Mouse (Mus musculus) ovary, postnatal 10 days (tissue): ENCODE data around the gene Map2k2.
"Not testable (repeated sequence)": the region's sequence is repeated elsewhere in the genome, so short reads cannot be mapped to it uniquely, and the experiment has no call there.

Experiments used
- DNase-seq: peaks from one replicate; pipeline ENCODE4 v3.0.0; 2022; ENCODE audit warnings: low spot score

The Map2k2 gene

DNA sequence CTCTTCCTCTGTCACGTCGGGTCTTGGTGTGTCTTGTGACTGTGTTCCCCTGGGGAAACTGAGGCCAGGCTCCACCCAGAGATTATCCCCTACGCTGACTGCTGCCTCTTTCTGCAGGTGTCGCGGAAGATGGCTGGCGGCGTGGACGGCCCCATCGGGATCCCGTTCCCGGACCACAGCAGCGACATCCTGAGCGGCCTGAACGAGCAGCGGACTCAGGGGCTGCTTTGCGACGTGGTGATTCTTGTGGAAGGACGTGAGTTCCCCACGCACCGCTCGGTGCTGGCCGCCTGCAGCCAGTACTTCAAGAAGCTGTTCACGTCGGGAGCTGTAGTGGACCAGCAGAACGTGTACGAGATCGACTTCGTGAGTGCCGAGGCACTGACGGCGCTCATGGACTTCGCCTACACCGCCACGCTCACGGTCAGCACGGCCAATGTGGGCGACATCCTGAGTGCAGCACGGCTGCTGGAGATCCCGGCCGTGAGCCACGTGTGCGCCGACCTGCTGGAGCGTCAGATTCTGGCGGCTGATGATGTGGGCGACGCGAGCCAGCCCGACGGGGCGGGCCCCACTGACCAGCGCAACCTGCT lies 38.2 kb downstream of the Map2k2 start:
- no peak for DNase-seq

DNA sequence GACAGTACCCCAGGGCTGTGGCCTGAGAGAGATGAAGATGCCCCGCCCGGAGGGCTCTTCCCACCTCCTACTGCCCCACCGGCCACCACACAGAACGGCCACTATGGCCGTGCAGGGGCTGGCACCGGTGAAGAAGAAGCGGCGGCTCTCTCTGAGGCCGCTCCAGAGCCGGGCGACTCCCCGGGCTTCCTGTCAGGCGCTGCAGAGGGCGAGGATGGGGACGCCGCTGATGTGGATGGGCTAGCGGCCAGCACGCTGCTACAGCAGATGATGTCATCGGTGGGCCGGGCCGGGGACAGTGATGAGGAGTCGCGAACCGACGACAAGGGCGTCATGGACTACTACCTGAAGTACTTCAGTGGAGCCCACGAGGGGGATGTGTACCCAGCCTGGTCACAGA lies 39.0 kb downstream of the Map2k2 start:
- DNase-seq, result no peak

GRCm38 (mm10) chr10:81145307-81145706 lies 39.6 kb downstream of the Map2k2 start:
- no peak for DNase-seq

DNA sequence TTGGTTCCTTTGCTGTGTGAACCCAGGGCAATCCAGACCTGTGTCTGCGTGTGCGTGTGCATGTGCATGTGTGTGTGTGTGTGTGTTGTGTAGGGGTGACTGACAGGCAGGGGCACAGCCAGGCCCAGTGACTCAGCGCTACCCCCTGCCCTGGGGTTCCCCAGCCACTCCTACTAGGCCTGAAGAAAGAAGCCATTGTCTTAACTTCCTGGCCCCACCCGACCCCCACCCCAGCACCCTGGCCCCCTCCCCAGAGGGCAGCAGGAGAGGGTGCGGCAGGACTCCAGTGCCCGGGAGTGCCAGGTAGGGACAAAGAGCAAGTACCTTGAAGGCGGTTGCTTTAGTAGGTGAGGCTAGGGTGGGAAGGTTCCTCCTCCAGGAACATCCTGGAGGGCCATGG lies 40.1 kb downstream of the Map2k2 start:
- DNase-seq, result no peak

- no peak for DNase-seq
Measured at GRCm38 (mm10) chr10:81146296-81146695, 40.6 kb downstream of the Map2k2 start.

- no peak for DNase-seq
Measured at GRCm38 (mm10) chr10:81151261-81151660, 45.5 kb downstream of the Map2k2 start.

DNA sequence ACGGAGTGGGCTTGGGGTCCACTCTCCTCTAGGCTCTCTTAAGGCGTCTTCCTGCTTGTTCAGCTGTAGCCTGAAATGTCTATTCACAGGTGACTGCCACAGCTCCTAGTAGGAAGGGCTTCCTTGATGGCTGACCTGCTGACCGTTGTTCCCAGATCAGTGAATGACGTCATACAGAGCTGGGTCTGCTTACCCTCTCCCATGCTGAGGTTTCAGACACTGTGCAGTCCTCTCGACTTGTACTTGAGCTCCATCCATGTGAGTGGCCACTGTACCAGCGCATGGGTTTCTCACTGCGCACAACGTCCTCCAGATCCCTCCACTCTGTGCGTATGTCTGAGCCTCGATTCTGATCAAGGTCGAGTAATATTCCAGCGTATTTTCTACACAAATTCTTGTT lies 46.9 kb downstream of the Map2k2 start:
- DNase-seq, result no peak

DNA sequence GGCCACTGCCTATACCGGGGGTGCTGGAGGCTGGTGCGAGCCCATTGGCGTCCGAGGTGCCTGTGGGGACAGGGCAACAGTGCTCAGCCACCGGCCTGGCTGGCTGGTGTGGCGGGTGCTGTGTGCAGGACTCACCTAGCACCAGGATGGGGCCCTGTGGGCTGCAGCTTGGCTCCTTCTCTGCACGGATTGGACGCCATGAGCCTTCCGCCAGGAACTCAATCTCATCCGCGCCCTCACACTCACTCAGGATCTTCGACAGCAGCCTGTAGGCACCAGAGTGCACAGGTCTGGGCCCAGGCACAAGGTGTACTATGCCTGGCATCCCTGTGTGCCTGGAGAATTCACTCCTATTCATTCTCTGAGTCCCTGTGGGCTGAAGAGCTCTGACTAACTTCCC lies 48.6 kb downstream of the Map2k2 start:
- DNase-seq, result no peak

DNA sequence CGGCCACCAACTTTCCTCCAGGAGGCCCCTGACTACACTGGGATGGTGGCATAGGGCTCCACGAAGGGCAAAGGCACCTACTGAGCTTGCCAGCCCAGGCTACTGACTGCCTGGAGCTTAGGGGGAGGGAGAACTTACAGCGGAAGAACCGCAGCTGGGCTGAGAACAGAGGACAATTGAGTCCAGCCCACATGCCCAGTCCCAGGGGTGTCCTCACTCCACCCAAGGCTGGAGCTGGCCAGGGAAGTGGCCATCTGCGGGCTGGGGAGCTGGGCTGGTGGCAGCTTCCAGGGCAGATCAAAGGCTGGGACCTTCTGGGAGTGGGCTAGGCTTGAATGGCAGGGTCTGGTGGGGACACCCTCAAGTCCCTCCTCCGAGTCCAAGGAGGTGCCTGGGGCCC lies 49.0 kb downstream of the Map2k2 start:
- DNase-seq, result no peak

GRCm38 (mm10) chr10:81161602-81162317 lies 56.0 kb downstream of the Map2k2 start:
- no peak for DNase-seq

DNA sequence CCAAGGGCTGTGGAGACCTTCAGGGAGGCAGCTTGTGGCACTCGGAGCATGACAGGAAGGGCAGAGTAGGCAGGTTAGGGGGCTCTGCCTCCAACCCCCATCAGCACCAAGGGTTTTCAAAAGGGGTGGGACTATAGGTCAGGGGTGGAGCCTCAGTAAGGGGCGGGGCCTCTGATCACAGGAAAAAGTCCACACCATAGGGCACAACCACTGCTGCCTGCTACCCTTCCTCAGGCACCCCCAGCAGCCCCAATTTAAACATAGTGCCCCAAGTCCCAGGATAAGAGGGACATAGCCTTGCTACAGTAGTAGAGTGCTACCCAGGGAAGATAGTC lies 56.6 kb downstream of the Map2k2 start:
- DNase-seq, result no peak

DNA sequence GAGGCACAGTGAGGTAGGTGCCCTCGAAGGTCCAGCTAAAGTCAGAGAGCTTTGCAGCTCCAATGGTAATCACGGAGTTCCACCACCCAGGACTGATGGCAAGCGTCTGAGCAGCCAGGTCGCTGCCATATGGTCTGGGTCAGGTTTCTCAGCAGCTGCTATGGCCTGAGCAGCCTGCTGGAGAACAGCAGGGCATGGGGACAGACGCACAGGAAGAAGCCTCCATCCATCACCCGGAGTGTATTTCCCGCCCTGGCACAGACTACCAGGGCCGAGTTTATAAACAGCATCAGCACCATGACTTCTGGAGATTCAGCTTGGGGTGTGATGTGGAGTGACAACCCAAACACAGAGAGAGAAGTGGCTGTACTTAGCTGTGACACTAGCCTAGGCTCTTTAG lies 59.4 kb downstream of the Map2k2 start:
- no peak for DNase-seq

DNA sequence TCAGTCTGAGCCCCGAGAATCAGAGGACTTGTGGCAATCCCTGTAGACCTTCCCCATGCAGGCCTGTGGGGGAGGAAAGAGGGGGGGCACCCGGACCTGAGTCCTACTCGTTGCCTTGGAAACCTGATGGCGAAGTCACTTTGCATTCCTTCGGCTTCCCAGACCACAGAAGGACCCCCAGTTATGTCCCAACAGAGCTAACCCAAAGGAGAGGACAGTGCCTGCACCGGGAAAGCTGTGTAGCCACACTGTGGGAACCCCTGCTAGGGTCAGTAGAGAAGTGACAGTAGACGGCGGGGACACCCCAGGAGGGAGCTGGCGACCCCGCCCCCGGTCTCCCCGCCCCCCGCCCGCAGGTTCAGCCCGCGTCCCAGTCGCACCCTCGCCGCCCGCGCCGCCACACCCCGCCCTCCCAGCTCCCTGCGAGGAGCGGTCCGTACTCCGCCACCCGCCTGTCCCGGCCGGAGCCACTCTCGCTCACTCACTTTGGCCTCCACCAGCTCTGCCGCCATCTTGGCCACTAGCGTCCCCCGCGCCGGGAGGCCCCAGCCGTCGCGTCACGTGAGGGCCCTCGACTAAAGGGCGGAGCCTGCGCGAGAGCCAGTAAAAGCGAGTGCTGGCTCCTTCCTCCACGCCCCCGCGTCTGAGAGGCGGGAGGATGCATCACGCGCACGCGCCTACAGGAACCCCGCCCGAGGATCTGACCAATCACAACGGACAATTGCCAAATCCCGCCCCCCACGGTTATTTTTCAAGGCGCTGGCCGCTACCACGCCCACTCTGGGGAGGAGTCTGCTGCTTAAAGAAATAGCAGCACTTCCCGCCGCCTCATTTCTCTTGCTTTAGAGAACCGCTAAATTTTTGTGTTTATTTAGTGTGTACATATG lies 61.7 kb downstream of the Map2k2 start, which contains the start of gene Pias4:
Pias4 (minus strand) TSS at position 724 of the 887 bp plus-strand sequence.
- peak; percentile 97 for DNase-seq

DNA sequence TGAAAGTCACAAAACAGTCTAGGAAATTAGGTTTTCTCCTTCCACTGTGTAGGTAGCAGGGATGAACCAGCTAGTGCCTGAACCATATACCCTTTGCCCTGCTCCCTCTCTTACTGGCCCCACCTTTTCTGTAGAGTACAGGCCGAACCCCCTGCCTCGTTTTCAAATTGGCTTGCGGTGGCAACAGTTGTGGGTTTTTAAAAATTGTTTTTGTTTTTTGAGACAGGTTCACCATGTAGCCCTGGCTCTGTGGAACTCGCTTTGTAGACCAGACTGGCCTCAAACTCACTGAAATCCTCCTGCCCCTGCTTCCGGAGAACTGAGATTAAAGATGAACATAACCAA lies 62.3 kb downstream of the Map2k2 start:
- DNase-seq, result no peak

DNA sequence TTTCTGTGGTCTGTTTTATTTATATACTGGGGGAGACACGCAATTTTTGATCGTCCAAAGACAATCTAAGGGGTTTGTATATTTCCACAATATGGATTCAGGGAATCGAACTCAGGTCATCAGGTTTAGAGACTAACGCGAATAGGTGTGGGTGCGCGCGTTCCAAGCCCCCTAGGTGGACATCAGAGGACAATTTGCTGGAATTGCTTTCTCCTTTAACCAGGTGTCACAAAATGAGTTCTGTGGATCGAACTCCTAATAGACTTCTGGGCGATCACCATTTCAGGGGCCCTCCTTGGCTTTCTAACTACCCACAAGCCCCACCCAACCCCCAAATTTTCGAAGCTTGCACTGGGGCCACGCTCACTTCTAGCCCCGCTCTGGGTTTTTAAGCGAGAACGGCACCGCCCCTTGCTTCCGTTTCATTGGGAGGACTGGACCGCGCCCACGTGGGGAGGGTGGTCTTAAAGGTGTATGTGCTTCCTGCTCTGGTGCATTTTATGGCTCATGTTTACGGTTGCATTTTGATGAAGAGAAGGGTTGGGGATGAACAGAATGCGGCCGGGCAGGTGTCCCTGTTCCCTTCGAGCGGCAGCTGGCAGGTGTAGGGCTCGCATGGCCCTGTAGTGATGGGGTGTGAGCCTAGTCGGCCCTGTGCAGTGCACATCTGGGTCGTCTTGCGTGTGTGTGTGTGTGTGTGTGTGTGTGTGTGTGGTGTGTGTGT lies 63.0 kb downstream of the Map2k2 start:
- peak; percentile 49 for DNase-seq

- DNase-seq, result not testable (repeated sequence)
Measured at GRCm38 (mm10) chr10:81169411-81169900, 63.7 kb downstream of the Map2k2 start.

- peak; percentile 66 for DNase-seq
Measured at GRCm38 (mm10) chr10:81173132-81173531, 67.4 kb downstream of the Map2k2 start.

DNA sequence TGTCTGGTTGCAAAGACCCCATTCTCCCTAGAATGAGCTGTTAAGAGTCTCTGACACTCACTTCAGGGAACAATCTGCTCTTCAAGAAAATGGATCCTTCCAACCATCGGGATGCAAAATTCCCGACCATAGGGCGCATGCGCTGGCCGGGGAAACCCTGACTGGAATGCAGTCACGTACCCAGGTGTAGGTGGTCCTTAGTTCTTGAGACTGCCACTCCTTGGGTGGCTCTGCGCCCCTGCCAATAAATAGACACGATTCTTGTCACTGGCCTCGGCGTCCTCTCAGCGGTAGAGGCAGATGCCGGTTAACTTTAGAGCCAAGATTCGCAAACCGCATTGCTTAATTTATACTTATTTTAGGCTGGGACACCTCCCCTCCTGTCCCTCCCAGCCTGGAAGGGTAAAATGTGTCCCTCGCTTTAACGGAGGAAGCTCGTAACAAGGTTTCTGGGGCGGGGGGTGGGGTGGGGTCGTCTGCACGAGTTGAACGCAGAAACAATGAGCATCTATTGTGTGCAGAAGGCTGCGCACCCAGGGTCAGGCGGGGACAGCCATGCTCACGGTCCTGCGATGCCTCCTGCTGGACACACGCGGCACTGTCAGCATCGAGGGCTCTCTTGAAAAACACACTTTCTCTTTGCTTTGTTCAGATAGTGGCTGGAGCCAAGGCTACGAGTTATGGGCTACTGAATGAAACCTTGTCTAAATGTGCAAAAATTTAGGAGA lies 69.1 kb downstream of the Map2k2 start:
- peak; percentile 73 for DNase-seq

DNA sequence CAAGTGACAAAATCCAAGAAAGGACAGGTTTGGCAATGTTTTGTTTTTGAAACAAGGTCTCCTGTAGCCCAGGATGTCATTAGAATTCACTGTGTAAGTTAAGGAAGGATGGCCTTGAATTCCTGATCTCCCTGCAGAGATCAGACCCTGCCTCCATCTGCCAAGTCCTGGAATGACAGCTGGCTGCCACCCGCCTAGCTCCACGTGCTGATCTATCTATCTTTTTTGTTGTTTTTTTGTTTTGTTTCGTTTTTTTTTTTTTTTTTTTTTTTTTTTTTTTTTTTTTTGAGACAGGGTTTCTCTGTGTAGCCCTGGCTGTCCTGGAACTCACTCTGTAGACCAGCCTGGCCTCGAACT lies 69.6 kb downstream of the Map2k2 start:
- DNase-seq, result not testable (repeated sequence)

- DNase-seq, result no peak
Measured at GRCm38 (mm10) chr10:81175936-81176465, 70.3 kb downstream of the Map2k2 start.
